Mouse (Mus musculus) lung, adult 2 months (tissue): ENCODE data around the gene Umps.

Source experiments
- CTCF ChIP-seq: fragments of 200-500 bp; IDR thresholded peaks from 2 replicates; pipeline ENCODE4 v1.5.1; 2011; ENCODE audit warnings: mild to moderate bottlenecking, low read length, control low read depth; ENCODE audit not compliant: insufficient read depth
- POLR2A ChIP-seq: fragments of 200-500 bp; IDR thresholded peaks from 2 replicates; pipeline ENCODE4 v1.6.1; 2011; ENCODE audit warnings: low read depth, mild to moderate bottlenecking, control low read depth, low read length, borderline replicate concordance; ENCODE audit errors: extremely low read depth

GRCm38 (mm10) chr16:33939133-33939531 is 27.7 kb downstream of the Umps start:
- TF ChIP-seq POLR2A (no peak), CTCF (no peak)
